Mouse (Mus musculus) liver, embryonic 13.5 days (tissue): ENCODE results near the gene Stxbp6. TPM values are rescaled to one million over a fixed set of nuclear protein-coding genes. Genes with fewer than 3 reads are reported as not detected.
A peak's percentile ranks its signal among the peaks of the same experiment; 100 is the strongest.
"Not testable (repeated sequence)": the region's sequence is repeated elsewhere in the genome, so short reads cannot be mapped to it uniquely, and the experiment has no call there.

Experiments used
- ATAC-seq: fragments of 200-750 bp; cut with Nextera tagmentation; 2 replicates; pipeline ENCODE4 v1.8.0; 2017; ENCODE audit warnings: low read depth, mild to moderate bottlenecking, moderate number of reproducible peaks, moderate library complexity
- DNase-seq: peaks from one replicate; pipeline ENCODE4 v3.0.0; 2022
- H3K27ac ChIP-seq: fragments of 300-500 bp; sonication (generic); 2 replicates; pipeline ENCODE4 v1.5.1; 2015; ENCODE audit warnings: moderate library complexity, mild to moderate bottlenecking, inconsistent platforms
- H3K27me3 ChIP-seq: fragments of 300-500 bp; sonication (generic); 2 replicates; pipeline ENCODE4 v1.6.1; 2015; ENCODE audit warnings: mild to moderate bottlenecking, inconsistent platforms
- H3K36me3 ChIP-seq: fragments of 300-500 bp; sonication (generic); 2 replicates; pipeline ENCODE4 v1.6.1; 2015; ENCODE audit warnings: mild to moderate bottlenecking, inconsistent platforms
- H3K4me1 ChIP-seq: fragments of 300-500 bp; sonication (generic); replicated peaks from 2 replicates; pipeline ENCODE4 v1.6.1; 2015; ENCODE audit warnings: inconsistent platforms
- H3K4me2 ChIP-seq: fragments of 300-500 bp; sonication (generic); 2 replicates; pipeline ENCODE4 v1.6.1; 2015; ENCODE audit warnings: inconsistent platforms, mild to moderate bottlenecking, moderate library complexity
- H3K4me3 ChIP-seq: fragments of 300-500 bp; sonication (generic); replicated peaks from 2 replicates; pipeline ENCODE4 v1.5.1; 2015; ENCODE audit warnings: mild to moderate bottlenecking, inconsistent platforms
- H3K9ac ChIP-seq: fragments of 300-500 bp; sonication (generic); 2 replicates; pipeline ENCODE4 v1.6.1; 2015; ENCODE audit warnings: mild to moderate bottlenecking, inconsistent platforms
- H3K9me3 ChIP-seq: fragments of 300-500 bp; sonication (generic); replicated peaks from 2 replicates; pipeline ENCODE4 v1.6.1; 2016; ENCODE audit warnings: inconsistent platforms
- WGBS: fragments of 180-500 bp; shearing (Covaris S2); methylation state at CpG from one replicate; pipeline ENCODE4 v1.1.7; 2015; ENCODE audit not compliant: insufficient replicate concordance; 5-methylcytosine and 5-hydroxymethylcytosine counted together
- polyA plus RNA-seq: library from polyadenylated mRNA; unstranded; fragments of >200 nt; fragmentation: Nextera tagmentation; extraction: Ambion mirVana; gene quantifications from 2 replicates; pipeline ENCODE4 v1.2.1, GENCODE M21; 2015

Gene Stxbp6
- polyA plus RNA-seq = 6.1 and 6.8 TPM in 2 replicates

DNA sequence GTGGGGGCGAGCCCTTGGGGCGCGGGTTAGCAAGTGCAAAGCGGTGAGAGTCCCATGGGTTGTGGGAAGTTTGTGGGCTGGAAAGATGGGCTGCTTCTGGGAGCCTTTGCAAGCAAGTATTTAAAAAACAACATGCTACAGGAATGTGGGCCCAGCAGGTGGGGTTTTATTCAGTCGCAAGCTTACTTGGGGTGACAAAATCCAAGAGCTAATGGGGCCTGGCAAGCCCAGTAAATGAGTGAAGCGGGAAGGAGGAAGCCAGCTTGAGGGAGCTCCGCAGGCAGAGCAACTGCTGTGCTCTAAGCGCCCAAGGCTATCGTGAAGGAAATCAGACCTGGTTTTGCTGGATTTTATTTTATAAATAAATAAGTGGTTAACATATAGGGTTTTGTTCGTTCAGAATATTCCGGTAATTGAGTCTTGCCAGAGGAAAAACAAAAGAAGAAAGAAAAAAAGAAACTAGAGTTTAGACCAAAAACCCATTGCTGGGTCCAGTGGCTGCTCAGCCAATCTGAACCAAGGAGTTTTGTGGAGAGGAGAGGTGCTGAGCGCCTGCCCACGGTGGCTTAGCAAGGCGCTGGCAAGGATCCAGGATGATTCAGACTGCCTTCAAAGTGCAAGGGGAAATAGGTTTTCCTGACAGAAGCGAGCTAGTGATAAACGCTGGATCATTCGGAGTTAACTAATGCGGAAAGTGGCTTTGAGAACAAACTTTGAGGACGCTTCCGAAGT, at the start of gene Stxbp6:
Gene Stxbp6 (minus strand): TSS at position 99 of the 732 bp plus-strand sequence.
- Histone ChIP-seq H3K9me3 (no peaks in the 10 kb centered on the region), H3K27ac (peak within 1 kb of the TSS; percentile 58), H3K4me3 (peak within 1 kb of the TSS; percentile 58), H3K4me1 (no peaks in the 10 kb centered on the region), H3K4me2 (peak within 1 kb of the TSS; percentile 60), H3K27me3 (peaks cover 40% of the 10 kb centered on the region), H3K36me3 (no peaks in the 10 kb centered on the region), H3K9ac (peak within 1 kb of the TSS; percentile 51)
- WGBS = 3% methylated on average over 20 of the region's 20 CpGs
- ATAC-seq (no peak), DNase-seq (no peak)

DNA sequence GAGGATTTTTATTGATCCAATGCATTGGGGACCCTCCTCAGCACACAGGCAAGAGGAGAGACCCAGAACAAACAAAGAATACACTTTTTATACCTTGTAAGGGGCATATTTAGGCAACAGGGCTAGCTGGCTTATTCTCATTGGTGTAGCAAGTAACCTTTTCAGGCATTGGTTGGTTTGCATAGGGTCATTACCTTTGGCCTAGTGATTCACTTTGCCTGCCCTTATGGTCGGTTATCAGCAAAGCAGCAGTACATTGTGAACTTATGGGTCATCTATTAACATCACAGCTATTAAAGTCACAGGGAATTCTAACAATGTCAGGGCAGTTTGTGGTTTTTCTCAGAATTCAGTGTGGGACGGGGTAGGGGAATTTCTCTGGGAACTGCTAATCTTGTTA, 28.4 kb upstream of the Stxbp6 start:
- H3K4me2 ChIP-seq, H3K27me3 ChIP-seq, H3K4me1 ChIP-seq, H3K4me3 ChIP-seq, H3K9ac ChIP-seq, DNase-seq, H3K36me3 ChIP-seq, H3K27ac ChIP-seq, H3K9me3 ChIP-seq, ATAC-seq: not testable (repeated sequence)
- WGBS = 36% methylated on average over 2 of the region's 2 CpGs

DNA sequence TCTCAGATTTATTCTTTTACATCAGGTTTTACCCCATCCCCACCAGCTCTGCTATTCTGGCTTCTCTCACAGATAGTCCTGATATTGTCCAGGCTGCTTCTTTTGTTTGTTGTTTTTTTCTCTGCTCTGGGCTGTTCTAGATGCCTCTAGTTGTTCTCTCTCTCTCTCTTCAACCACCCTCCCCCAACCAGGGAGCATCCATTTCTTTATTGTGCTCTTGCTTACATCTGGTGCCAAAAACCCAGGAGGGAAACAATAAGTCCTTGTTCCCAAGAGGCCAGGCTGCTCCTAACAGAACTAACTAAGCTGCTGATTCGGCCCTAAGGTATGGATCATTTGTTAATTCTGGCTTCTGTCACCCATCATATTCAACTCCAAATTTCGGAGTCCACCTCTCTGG, 19.2 kb upstream of the Stxbp6 start:
- H3K9me3 ChIP-seq = no peaks in the 10 kb centered on the region

DNA sequence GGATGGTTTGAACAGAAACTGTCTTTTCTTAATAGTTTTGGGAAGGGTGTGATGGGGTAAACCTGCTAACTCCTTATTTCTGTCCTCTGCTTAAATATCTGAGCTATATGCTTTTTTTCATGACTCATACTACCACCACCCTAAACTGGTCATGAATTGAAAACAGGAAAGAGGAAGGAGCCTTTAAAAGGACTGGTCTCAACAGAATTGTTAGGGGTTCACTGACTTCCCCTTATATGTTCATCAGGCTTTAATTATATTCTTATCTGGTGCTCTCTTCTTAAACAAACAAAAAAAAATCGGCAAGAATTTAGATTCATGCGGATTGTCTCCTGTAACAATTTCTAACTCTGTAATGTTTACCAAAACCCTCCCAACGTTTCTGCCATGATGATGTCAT, 17.9 kb upstream of the Stxbp6 start:
- Histone ChIP-seq H3K36me3 (no peaks in the 10 kb centered on the region), H3K4me3 (no peak overlapping the region), H3K9me3 (no peaks in the 10 kb centered on the region), H3K4me2 (no peak overlapping the region), H3K9ac (no peak overlapping the region), H3K27me3 (no peaks in the 10 kb centered on the region), H3K4me1 (no peaks in the 10 kb centered on the region), H3K27ac (no peak overlapping the region)
- WGBS = 44% methylated on average over 3 of the region's 3 CpGs
- DNase-seq (no peak), ATAC-seq (no peak)

More for the DNA sequence above, 19.2 kb upstream of the Stxbp6 start:
- Histone ChIP-seq H3K27me3 (no peaks in the 10 kb centered on the region), H3K27ac (no peak overlapping the region), H3K4me1 (no peaks in the 10 kb centered on the region), H3K4me2 (no peak overlapping the region), H3K36me3 (no peaks in the 10 kb centered on the region), H3K9ac (no peak overlapping the region), H3K4me3 (no peak overlapping the region)
- DNase-seq = no peak
- ATAC-seq = no peak
- 48% methylated on average over 2 of the region's 2 CpGs for WGBS

GRCm38 (mm10) chr12:45083145-45083475, 8.6 kb upstream of the Stxbp6 start:
- no peak overlapping the region for H3K4me2 ChIP-seq
- H3K4me3 ChIP-seq = no peak overlapping the region
- ATAC-seq = no peak
- H3K27ac ChIP-seq = no peak overlapping the region
- no peaks in the 10 kb centered on the region for H3K4me1 ChIP-seq
- 39% methylated on average over 1 of the region's 1 CpGs for WGBS
- H3K9me3 ChIP-seq = no peaks in the 10 kb centered on the region
- H3K27me3 ChIP-seq = no peaks in the 10 kb centered on the region
- H3K36me3 ChIP-seq = no peaks in the 10 kb centered on the region
- DNase-seq = no peak
- H3K9ac ChIP-seq = no peak overlapping the region

DNA sequence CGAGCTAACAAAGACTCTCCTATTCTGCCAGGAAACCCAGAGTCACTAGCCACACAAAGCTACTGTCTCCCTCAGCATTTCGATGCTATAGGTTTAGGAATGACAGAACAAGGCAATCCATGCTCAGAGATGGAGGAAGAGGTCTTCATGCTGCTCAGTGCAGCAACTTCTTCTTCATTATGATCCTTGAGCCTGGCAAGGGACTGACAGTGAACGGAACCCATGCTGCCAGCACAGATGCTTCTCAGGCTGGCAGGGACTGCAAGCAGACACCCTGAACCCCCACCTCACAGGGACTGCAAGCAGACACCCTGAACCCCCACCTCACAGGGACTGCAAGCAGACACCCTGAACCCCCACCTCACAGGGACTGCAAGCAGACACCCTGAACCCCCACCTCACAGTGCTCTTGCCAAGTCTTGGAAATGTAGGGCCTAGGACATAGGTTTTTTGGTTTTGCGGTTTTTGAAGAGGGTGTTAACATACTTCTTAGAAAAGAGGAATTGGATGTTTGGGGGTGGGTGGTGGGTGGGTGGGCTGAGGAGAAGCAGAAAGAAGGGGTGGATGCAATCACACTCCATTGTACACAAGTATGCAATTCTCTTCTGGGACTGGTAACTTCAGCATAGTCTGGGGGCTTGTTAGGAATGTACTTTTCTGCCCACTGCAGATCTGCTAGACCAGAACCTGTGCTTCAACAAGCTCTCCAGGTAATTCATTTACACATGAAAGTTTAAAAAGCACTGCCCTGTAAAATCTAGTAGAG, 8.1 kb upstream of the Stxbp6 start:
- H3K9ac ChIP-seq = no peak overlapping the region
- no peaks in the 10 kb centered on the region for H3K9me3 ChIP-seq
- ATAC-seq (no peak), DNase-seq (no peak)
- no peaks in the 10 kb centered on the region for H3K27me3 ChIP-seq
- no peaks in the 10 kb centered on the region for H3K36me3 ChIP-seq
- no peaks in the 10 kb centered on the region for H3K4me1 ChIP-seq
- H3K4me3 ChIP-seq = no peak overlapping the region
- H3K27ac ChIP-seq = no peak overlapping the region
- 59% methylated on average over 4 of the region's 4 CpGs for WGBS
- no peak overlapping the region for H3K4me2 ChIP-seq

- no peak overlapping the region for H3K4me2 ChIP-seq
- no peaks in the 10 kb centered on the region for H3K36me3 ChIP-seq
- no peaks in the 10 kb centered on the region for H3K9me3 ChIP-seq
- no peak overlapping the region for H3K9ac ChIP-seq
- H3K27ac ChIP-seq = no peak overlapping the region
- no peaks in the 10 kb centered on the region for H3K27me3 ChIP-seq
- H3K4me1 ChIP-seq = no peaks in the 10 kb centered on the region
- ATAC-seq (no peak), DNase-seq (no peak)
- 40% methylated on average over 1 of the region's 1 CpGs for WGBS
- H3K4me3 ChIP-seq = no peak overlapping the region
Measured at GRCm38 (mm10) chr12:45081617-45082016, 7.1 kb upstream of the Stxbp6 start.

GRCm38 (mm10) chr12:45080753-45081122, 6.2 kb upstream of the Stxbp6 start:
- DNase-seq (no peak), ATAC-seq (no peak)
- peaks cover 2% of the 10 kb centered on the region for H3K27me3 ChIP-seq
- H3K4me3 ChIP-seq = no peak overlapping the region
- 53% methylated on average over 5 of the region's 5 CpGs for WGBS
- H3K9ac ChIP-seq = no peak overlapping the region
- no peak overlapping the region for H3K4me2 ChIP-seq
- H3K27ac ChIP-seq = no peak overlapping the region
- no peaks in the 10 kb centered on the region for H3K36me3 ChIP-seq
- no peaks in the 10 kb centered on the region for H3K9me3 ChIP-seq
- H3K4me1 ChIP-seq = no peaks in the 10 kb centered on the region

DNA sequence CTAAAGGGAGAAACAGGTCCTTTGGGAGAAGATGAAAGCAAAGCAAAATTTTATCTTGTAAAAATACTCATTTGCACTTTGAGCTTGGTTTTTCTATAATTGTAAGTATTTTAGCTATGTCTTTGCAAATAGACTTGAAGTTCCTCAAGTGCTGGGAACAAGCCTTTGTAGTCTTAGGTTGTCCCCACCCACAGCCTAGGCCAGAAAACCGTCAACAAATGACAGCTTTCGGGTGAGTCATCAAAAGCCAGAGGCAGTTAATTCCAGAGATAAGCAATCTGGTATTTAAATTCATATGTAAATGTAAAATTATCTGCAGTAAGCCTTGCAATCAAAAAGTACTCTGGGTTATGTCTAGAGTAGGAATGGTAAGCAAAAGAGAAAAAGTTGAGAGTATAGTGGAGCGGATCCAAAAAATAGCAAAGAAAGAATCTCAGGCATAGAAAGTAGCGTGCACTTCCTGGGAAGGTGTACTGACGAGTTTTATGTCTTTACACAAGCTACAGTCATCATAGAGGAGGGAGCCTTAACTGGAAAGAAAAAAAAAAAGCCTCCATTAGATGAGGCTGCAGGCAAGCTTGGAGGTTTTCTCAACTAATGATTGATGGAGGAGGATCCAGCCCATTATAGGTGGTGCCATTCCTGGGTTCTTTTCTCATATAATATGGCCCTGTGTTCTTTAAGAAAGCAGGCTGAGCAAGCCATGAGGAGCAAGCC, 5.7 kb upstream of the Stxbp6 start:
- H3K27me3 ChIP-seq = peaks cover 7% of the 10 kb centered on the region
- no peak for DNase-seq
- no peak overlapping the region for H3K4me3 ChIP-seq
- WGBS = 49% methylated on average over 5 of the region's 5 CpGs
- ATAC-seq = no peak
- H3K9me3 ChIP-seq = no peaks in the 10 kb centered on the region
- H3K4me1 ChIP-seq = no peaks in the 10 kb centered on the region
- no peak overlapping the region for H3K4me2 ChIP-seq
- no peak overlapping the region for H3K27ac ChIP-seq
- no peak overlapping the region for H3K9ac ChIP-seq
- no peaks in the 10 kb centered on the region for H3K36me3 ChIP-seq

- Histone ChIP-seq H3K4me2 (peak overlapping the region; percentile 60; the same call in 1 of the 2 replicates), H3K36me3 (no peaks in the 10 kb centered on the region), H3K27me3 (peaks cover 40% of the 10 kb centered on the region), H3K4me3 (no peak overlapping the region), H3K9me3 (no peaks in the 10 kb centered on the region), H3K9ac (no peak overlapping the region), H3K27ac (no peak overlapping the region), H3K4me1 (no peaks in the 10 kb centered on the region)
- DNase-seq (no peak), ATAC-seq (no peak)
- 35% methylated on average over 11 of the region's 11 CpGs for WGBS
Measured at GRCm38 (mm10) chr12:45075631-45076030, 1.1 kb upstream of the Stxbp6 start.

DNA sequence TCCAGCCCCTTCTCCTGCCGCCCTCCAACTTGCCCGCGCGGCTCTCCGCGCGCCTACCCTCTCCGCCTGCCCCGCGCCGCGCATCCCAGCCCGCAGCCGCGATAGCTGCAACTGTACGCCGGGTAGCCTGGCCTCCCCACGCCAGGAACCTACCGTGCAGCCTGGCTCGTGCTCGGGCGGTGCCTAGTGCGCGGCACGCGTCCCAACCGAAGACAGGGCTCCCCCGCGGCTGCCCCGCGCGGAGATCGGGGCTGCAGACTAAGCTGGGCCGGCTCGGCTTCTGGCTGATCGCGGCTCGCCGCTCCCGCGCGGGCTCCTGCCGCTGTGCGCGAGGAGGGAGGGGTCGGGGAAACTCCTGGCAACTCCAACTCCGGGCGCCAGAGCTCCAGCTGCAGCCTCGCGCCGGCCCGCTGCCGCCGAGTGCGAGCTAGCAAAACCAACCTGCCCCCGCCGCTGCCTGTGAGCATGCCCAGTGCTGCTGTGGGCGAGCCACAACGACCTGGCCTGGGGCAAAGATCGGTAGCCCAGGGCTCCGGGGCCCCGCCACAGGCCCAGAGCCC, 387 bp downstream of the Stxbp6 start:
- H3K36me3 ChIP-seq = no peaks in the 10 kb centered on the region
- H3K4me2 ChIP-seq = peak overlapping the region; percentile 60
- H3K9ac ChIP-seq = peak overlapping the region; percentile 51
- H3K27me3 ChIP-seq = peaks cover 40% of the 10 kb centered on the region
- no peaks in the 10 kb centered on the region for H3K4me1 ChIP-seq
- under 1% methylated on average over 51 of the region's 62 CpGs for WGBS
- H3K4me3 ChIP-seq = peak overlapping the region; percentile 58
- H3K9me3 ChIP-seq = no peaks in the 10 kb centered on the region
- peak; percentile 3 for DNase-seq
- peak overlapping the region; percentile 58 for H3K27ac ChIP-seq
- peak; percentile 74 for ATAC-seq
